Mouse (Mus musculus) right cerebral cortex, adult 18-20 months (tissue): Measurements from ENCODE around the gene Cab39.

ENCODE experiments used
- DNase-seq: peaks from one replicate; pipeline ENCODE4 v3.0.0; 2022; ENCODE audit warnings: mixed read lengths

Gene Cab39

GRCm38 (mm10) chr1:85793208-85794105 lies at the start of gene Cab39:
TSS of gene Cab39 (plus strand) at chr1:85793441.
- peak; percentile 90 for DNase-seq

DNA sequence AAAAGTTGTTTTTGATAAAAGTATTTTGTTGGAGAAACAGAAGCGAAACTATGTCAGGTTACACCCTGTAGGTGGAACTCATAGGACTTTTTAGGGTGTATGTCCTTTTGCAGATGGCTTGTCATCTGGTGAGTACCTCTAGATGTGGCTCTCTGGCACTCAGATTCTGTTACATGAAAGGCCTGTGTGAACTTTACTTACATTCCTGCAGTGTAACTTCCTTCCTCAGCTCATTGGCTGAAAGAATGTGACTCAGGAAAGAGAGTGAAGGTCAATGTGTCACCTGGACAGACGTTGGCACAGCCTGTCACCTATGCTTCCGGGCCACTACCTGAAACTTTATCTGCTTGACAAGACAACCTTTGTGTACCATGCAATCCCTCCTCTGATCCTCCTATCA lies 48.7 kb upstream of the Cab39 start:
- DNase-seq: no peak

DNA sequence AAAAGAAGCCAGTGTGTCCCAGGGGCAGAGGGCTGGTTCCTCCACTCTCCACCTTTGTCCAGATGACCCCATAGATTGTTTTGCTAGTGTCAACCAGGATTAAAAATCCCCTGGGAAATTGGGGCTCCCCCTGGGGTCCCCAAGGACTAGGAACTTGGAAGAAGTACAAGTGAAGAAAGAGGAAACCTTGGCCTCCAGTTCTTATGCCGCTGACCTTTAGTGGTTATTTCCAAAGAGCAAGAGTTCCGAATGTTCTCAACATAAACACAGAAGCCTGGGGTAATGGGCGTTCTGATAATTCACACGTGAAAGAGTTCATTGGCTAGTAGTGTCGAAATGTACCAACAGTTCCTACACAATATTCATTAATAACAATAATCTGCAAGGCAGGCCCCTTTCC lies 46.7 kb upstream of the Cab39 start:
- DNase-seq: no peak

- DNase-seq: no peak
Observed at GRCm38 (mm10) chr1:85749829-85750228, 43.4 kb upstream of the Cab39 start.

- no peak for DNase-seq
Observed at GRCm38 (mm10) chr1:85750650-85751049, 42.6 kb upstream of the Cab39 start.

DNA sequence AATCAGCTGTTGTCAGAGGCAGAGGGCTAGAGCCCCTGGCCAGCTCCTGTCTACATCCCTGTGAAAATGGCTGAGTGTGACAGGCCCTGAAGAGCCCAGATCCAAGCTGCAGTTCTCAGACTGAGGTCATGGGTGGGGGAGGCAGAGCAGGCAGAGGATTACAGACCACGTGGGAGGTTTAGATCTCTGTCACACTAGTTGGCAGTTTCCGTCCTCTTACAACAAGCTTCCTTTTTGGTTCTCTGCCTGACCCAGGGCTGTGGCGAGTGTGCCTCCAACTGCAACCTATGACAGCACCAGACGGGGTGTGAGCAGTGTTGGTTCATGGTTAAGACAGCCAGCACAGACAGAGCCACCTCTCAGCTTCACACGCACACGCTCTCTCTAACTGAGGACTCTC lies 41.7 kb upstream of the Cab39 start:
- DNase-seq: no peak

- DNase-seq: no peak
Observed at GRCm38 (mm10) chr1:85751932-85752680, 41.1 kb upstream of the Cab39 start.

DNA sequence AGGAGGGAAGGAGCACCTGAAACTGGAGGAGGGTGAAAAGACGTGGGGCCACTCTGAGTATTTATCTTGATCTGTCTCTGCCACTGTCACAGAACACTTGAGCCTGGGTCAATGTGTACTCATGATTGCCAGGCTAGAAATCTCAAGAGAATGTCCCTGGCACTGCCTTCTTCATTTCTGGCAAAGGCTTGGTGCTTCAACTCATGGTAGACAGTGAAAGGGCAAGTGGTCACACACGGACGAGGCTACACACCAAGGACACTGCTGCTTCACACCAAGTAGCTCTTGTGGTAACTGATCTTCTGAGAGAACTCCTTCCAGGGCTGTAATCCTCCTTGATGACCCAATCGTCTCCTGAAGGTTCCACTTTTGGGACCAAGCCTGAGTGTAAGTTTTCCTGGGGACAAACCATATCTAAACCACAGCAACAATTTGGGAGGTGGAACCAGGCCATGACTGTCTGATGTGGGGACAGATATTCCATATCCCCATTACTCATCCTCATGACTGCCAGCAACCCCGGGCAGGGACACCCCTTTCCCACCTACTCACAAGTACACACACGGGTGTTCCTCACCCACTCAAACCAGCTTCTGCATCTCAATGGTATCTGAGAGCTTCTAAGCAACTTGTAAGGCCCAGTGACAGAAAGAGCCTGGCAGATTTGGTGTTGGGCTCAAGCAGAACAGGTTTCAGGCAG lies 35.6 kb upstream of the Cab39 start:
- DNase-seq: peak; percentile 23

GRCm38 (mm10) chr1:85758231-85758968 lies 34.8 kb upstream of the Cab39 start:
- peak; percentile 58 for DNase-seq

DNA sequence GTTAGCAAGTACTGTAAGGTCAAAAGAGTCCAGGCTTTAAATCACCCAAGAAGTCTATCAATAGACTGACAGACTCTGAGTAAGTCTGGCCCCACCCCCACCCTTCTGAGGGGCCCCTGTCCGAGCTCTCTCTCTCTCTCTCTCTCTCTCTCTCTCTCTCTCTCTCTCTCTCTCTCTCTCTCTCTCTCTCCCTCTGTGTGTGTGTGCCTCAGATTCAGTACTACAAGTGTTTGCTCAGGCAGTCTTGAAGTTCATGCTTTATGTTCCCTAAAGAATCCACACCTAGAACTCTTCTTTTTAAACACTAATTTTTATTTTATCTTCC lies 34.3 kb upstream of the Cab39 start:
- no peak for DNase-seq

GRCm38 (mm10) chr1:85761665-85762064 lies 31.6 kb upstream of the Cab39 start:
- DNase-seq: no peak

DNA sequence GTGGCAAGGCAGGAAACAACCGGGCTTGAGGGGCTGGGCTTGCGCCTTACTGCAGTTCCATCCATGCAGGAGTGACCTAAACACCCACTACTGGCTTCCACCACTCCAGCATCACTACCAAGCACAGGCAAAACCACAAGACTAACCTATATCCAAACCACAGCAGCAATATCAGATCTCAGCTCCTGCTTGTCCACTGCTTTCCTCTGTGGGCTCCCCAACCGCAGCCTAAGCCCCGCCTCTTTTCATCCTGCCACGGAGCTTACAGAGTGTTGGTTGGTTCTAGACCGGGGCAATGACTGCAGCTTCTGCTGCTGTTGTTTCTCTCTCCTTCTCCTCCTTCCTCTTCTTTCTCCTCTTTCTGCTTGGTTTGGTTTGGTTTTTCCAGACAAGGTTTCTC lies 29.9 kb upstream of the Cab39 start:
- no peak for DNase-seq

GRCm38 (mm10) chr1:85764291-85764690 lies 28.9 kb upstream of the Cab39 start:
- DNase-seq: no peak

DNA sequence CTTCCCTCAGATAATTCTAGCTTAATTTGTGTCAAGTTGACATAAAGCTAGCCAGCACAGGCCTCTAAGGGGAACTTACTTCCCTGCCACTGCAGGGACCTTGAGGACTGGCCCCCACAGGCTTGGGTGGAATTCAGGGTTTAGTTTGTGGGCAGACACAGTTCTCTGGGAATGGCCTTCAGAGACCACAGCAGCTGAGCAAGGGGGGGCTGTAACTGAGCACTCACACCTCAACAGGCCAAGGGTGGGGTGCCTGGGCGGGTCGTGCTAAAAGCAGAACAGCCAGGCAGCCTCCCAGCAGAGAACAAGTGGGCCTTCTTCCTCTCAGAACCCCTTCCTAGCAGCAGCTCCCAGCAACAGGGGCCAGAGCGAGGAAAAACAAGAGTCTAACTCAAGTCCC lies 27.1 kb upstream of the Cab39 start:
- no peak for DNase-seq

GRCm38 (mm10) chr1:85767754-85768153 lies 25.5 kb upstream of the Cab39 start:
- DNase-seq: no peak

DNA sequence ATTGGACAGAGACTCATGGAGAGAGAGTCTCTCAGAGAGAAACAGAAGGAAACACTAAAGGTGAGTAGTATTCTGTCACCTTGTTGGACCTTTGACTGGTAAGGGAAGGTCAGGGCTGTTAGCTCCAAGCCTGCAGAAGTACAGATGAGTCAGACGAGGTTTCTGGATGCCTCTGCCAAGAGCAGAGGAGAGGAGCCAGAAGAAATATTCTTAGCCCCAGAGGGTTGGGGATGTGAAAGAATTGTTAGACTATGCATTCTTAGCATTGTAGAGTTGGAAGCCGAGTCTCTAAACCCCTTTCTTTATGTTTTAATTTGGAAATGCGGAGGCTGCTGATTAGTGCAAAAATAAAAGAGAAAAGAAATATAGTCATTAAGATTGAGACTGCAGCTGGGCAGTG lies 21.3 kb upstream of the Cab39 start:
- no peak for DNase-seq

GRCm38 (mm10) chr1:85775136-85775535 lies 18.1 kb upstream of the Cab39 start:
- no peak for DNase-seq

- DNase-seq: no peak
Observed at GRCm38 (mm10) chr1:85776154-85776553, 17.1 kb upstream of the Cab39 start.

DNA sequence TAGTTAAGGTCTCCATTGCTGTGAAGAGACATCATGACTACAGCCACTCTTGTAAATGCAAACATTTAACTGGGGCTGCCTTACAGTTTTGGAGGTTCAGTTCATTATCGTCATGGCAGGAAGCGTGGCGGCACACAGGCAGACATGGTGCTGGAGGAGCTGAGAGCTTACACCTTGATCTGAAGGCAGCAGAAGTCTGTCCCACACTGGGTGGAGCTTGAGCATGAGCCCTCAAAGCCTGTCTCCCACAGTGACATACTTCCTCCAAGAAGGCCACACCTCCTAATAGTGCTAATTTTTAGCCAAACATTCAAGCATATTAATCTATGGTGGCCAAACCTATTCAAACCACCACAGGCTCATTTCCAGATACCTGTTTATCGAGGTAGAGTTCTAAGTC lies 14.8 kb upstream of the Cab39 start, which contains the start of gene A630001G21Rik:
A630001G21Rik (minus strand) TSS at position 208 of the 400 bp plus-strand sequence.
- no peak for DNase-seq

DNA sequence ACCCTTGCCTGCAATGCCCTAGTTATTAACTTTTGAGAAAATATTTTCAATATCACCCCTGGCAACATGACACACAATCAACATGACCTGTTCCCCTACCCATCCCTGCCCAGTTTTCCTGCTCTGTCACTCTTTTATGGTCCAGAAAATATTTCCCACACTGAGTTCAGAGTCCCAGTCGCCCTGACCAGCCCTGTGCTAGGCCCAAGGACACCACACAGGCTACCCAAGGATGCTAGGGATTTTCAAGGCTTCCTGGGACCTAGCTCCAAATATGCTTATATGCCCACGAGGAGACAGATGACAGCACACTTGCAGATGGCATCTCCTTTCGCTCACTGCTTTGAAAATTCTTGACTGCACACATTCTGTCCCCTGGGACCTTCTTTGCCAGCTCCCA lies 14.2 kb upstream of the Cab39 start:
- no peak for DNase-seq

DNA sequence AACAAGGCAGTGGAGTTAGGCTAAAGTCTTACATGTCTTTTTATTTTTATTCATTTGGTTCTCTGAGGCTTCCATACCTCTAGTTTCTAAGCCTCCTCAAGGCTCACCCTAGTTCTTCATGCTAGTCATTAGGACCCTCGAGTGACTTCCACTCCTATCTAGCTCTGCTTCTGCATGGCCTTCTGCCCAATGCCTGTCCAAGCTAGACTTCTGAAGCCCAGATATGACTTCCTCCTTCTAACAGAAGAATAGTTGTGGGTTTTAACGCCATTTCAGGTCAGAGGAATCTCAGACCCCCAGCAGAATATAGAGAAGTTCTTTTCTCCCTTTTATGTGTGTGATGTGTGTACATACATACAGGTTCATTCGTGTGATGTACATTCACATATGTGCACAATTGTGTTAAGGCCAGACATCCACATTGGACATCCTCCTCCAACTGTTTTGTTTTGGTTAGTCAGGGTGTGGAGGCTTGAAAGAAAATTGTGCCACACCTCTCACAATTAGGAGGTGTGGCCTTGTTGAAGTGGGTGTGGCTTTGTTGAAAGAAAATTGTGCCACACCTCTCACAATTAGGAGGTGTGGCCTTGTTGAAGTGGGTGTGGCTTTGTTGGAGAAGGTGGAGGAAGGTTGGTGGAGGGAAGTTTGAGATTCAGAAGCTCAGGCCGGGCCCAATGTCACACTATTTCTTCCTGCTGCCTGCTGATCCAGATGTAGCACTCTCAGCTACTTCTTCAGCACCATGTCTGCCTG lies 13.6 kb upstream of the Cab39 start:
- DNase-seq: no peak

- no peak for DNase-seq
Observed at GRCm38 (mm10) chr1:85790565-85790964, 2.7 kb upstream of the Cab39 start.
